8 mouse cellular contexts compared by ENCODE assay signal in genomic region chr5:28316151-28316721, GRCm38 (mm10). TPM values are rescaled to one million over a fixed set of nuclear protein-coding genes. Genes with fewer than 3 reads are reported as not detected.
A peak's percentile ranks its signal among the peaks of the same experiment; 100 is the strongest.
DNase-seq lines count a peak whose midpoint lies in the region; ATAC-seq and TF ChIP-seq lines count a peak whose summit lies in the region.

No protein-coding gene starts in this region.

- H3K4me1 ChIP-seq in testis, adult 2 months (ENCODE audit: control insufficient read depth, insufficient read depth, low read length), result peaks cover 2% of the 10 kb centered on the region; the same call in 1 of the 2 replicates
- H3K4me1 ChIP-seq in limb, embryonic 15.5 days, result peaks cover 12% of the 10 kb centered on the region
- H3K4me1 ChIP-seq in stomach, embryonic 14.5 days (ENCODE audit: control insufficient read depth, insufficient read depth, low read length), result peaks cover 5% of the 10 kb centered on the region; the same call in 1 of the 2 replicates

- H3K27ac ChIP-seq in testis, adult 2 months (ENCODE audit: control insufficient read depth, insufficient read depth, low read depth, low read length), result peak overlapping the region; percentile 92
- peak overlapping the region; percentile 100 for H3K27ac ChIP-seq in limb, embryonic 15.5 days
- H3K27ac ChIP-seq in stomach, embryonic 14.5 days (ENCODE audit: low read length), result peak overlapping the region; percentile 100

- H3K4me3 ChIP-seq in testis, adult 2 months (ENCODE audit: control insufficient read depth, low read depth, low read length), result peak overlapping the region; percentile 94
- H3K4me3 ChIP-seq in limb, embryonic 15.5 days, result peak overlapping the region; percentile 92
- H3K4me3 ChIP-seq in stomach, embryonic 14.5 days (ENCODE audit: low read depth, low read length), result peak overlapping the region; percentile 99

- ATAC-seq in cerebellum, adult (ENCODE audit: insufficient number of reproducible peaks, low FRiP score, low TSS enrichment), result peak; percentile 60; the same call in 1 of the 2 replicates
- peak; percentile 56 for ATAC-seq in limb, embryonic 15.5 days (ENCODE audit: insufficient number of reproducible peaks, low FRiP score, low TSS enrichment, low read depth)
- peak; percentile 66 for ATAC-seq in stomach, embryonic 14.5 days (ENCODE audit: insufficient number of reproducible peaks, insufficient read depth, low FRiP score, low read depth)

- TF ChIP-seq CTCF in testis, adult 2 months (IDR thresholded peaks at IDR 0.05; ENCODE audit: control insufficient read depth, insufficient read depth, insufficient replicate concordance, low read depth, low read length), result no peak

- no peaks in the 10 kb centered on the region for H3K9me3 ChIP-seq in limb, embryonic 15.5 days
- no peaks in the 10 kb centered on the region for H3K9me3 ChIP-seq in stomach, embryonic 14.5 days (ENCODE audit: control insufficient read depth, low read depth, low read length)

- H3K9ac ChIP-seq in limb, embryonic 15.5 days, result peak overlapping the region; percentile 99
- H3K9ac ChIP-seq in stomach, embryonic 14.5 days (replicated peaks; ENCODE audit: low read depth, low read length), result peak overlapping the region; percentile 100

- H3K36me3 ChIP-seq in testis, adult 2 months (ENCODE audit: control insufficient read depth, insufficient read depth, low read length), result no peaks in the 10 kb centered on the region
- H3K36me3 ChIP-seq in limb, embryonic 15.5 days, result no peaks in the 10 kb centered on the region
- no peaks in the 10 kb centered on the region for H3K36me3 ChIP-seq in stomach, embryonic 14.5 days (ENCODE audit: control insufficient read depth, insufficient read depth, low read length)

- H3K27me3 ChIP-seq in testis, adult 2 months (ENCODE audit: control insufficient read depth, insufficient read depth, low read length), result no peaks in the 10 kb centered on the region
- no peaks in the 10 kb centered on the region for H3K27me3 ChIP-seq in limb, embryonic 15.5 days
- H3K27me3 ChIP-seq in stomach, embryonic 14.5 days (ENCODE audit: control insufficient read depth, insufficient read depth, low read length), result no peaks in the 10 kb centered on the region

- H3K4me2 ChIP-seq in limb, embryonic 15.5 days, result peak overlapping the region; percentile 58
- peak overlapping the region; percentile 45 for H3K4me2 ChIP-seq in stomach, embryonic 14.5 days (replicated peaks; ENCODE audit: low read depth, low read length)

- DNase-seq in cerebellum, adult 8-10 months, result no peak
- no peak for DNase-seq in testis, postnatal 10 days (ENCODE audit: low spot score)
- DNase-seq in spleen, postnatal 36 days (ENCODE audit: low spot score in 2 of 2), result no peak
- no peak for DNase-seq in frontal cortex, postnatal 14 days (ENCODE audit: low spot score in 2 of 2)

- TF ChIP-seq POLR2A in testis, adult 2 months (IDR thresholded peaks at IDR 0.05; ENCODE audit: control insufficient read depth, low read depth, low read length), result no peak

- 0% methylated on average over 14 of the region's 14 CpGs for WGBS in limb, embryonic 15.5 days
- WGBS in stomach, embryonic 14.5 days, result under 1% methylated on average over 14 of the region's 14 CpGs

RNA-seq across cellular contexts. Expression of gene Rbm33, which starts 0.7 kb away (rescaled TPM):
- polyA plus RNA-seq in testis, adult 2 months (2012; rRNA removed), result 16.5 and 17.0 TPM in 2 replicates
- 9.4 and 11.3 TPM in 2 replicates for polyA plus RNA-seq in limb, embryonic 15.5 days (2015; fragmentation: Nextera tagmentation; extraction: Ambion mirVana)
- 26.4 and 27.4 TPM in 2 replicates for polyA plus RNA-seq in stomach, embryonic 14.5 days (2014; fragmentation: Nextera tagmentation; extraction: Ambion mirVana)
